13 mouse cellular contexts compared by ENCODE assay signal in the genomic region with DNA sequence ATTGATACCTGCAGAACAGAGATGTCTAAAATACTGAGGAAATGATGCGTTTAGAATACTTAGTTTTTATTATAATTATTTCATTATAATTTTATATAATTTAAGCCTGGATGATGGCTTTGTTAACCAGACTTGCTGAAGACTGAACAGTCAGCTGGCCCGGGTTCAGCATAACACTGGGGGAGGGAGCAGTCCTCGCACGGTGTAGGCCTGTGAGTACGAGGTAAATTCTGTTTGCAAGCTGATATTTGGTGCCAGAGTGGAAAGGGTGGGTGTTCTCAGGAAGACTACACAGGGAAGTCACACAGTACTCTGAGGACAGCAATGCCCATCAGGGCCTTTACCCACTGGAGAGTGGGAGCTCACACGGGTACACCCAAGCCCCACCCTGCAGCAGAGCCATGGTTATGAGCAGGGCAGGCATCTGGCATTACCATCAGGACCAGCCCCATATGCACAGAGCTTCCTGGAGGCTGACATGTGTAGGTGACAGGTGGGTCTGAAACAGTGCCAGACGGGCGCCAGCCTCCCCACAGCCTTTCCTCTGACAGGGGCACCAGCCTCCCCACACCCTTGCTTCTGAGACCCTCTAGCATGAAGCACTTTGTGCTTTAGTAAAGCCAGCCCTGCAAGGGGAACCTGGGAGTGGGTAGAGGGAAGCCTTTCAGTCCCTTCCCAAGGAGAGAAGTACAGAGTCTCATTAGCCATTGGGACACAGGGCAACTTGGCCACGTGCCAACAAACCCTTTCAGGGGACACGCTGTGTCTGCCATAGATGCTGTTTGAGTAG. TPM values are rescaled to one million over a fixed set of nuclear protein-coding genes. Genes with fewer than 3 reads are reported as not detected.
DNase-seq lines count a peak whose midpoint lies in the region; ATAC-seq and TF ChIP-seq lines count a peak whose summit lies in the region.
"Had no signal": no experiment of that assay in that cellular context is flagged by ENCODE, and none has a peak within 500 bp of the region (broad histone marks: within the 10 kb centered on the region; RNA-seq: fewer than 3 reads in every experiment).

No protein-coding gene starts in this region.

- intact Hi-C loops in left cerebral cortex, postnatal 4 days (cut with DNase I), result no loop called here

- no peak overlapping the region for H3K4me2 ChIP-seq in hindbrain, postnatal 0 days (ENCODE audit: low read depth, low read length)
- no peak overlapping the region for H3K4me2 ChIP-seq in intestine, embryonic 16.5 days (ENCODE audit: low read depth, low read length)
- H3K4me2 ChIP-seq: intestine, embryonic 15.5 days; stomach, embryonic 15.5 days had no signal

- H3K4me3 ChIP-seq in hindbrain, postnatal 0 days (ENCODE audit: low read length), result no peak overlapping the region
- H3K4me3 ChIP-seq in intestine, embryonic 16.5 days (ENCODE audit: low read length), result no peak overlapping the region
- H3K4me3 ChIP-seq: intestine, embryonic 15.5 days; stomach, embryonic 15.5 days had no signal

- peak; percentile 72 for DNase-seq in left cerebral cortex, postnatal 4 days
- DNase-seq in left cerebral cortex, adult 8-10 months (ENCODE audit: low spot score in 2 of 2), result no peak
- peak; percentile 85 for DNase-seq in brain, embryonic 14.5 days (ENCODE audit: low read depth)
- DNase-seq in cerebellum, adult 9-10 months, result peak; percentile 71
- peak; percentile 61 for DNase-seq in hindbrain, postnatal 0 days (ENCODE audit: low spot score)
- DNase-seq in heart, postnatal 4 days, result no peak
- DNase-seq: adrenal gland, postnatal 14 days; right cerebral cortex, postnatal 25 days had no signal

- TF ChIP-seq POLR2A in brain, embryonic 14.5 days (IDR thresholded peaks at IDR 0.05; ENCODE audit: borderline replicate concordance, extremely low read depth, insufficient read depth, insufficient read length, poor library complexity, severe bottlenecking), result no peak

- H3K36me3 ChIP-seq in hindbrain, postnatal 0 days (ENCODE audit: insufficient read depth, low read length), result no peaks in the 10 kb centered on the region
- H3K36me3 ChIP-seq in intestine, embryonic 16.5 days (ENCODE audit: control insufficient read depth, insufficient read depth, low read length), result no peaks in the 10 kb centered on the region
- H3K36me3 ChIP-seq: intestine, embryonic 15.5 days; stomach, embryonic 15.5 days had no signal

- no peaks in the 10 kb centered on the region for H3K9me3 ChIP-seq in hindbrain, postnatal 0 days (ENCODE audit: low read length)
- H3K9me3 ChIP-seq in intestine, embryonic 16.5 days (ENCODE audit: control insufficient read depth, low read length), result no peaks in the 10 kb centered on the region
- H3K9me3 ChIP-seq: intestine, embryonic 15.5 days; stomach, embryonic 15.5 days had no signal

- no peak overlapping the region for H3K27ac ChIP-seq in hindbrain, postnatal 0 days
- H3K27ac ChIP-seq in intestine, embryonic 16.5 days (ENCODE audit: low read length), result no peak overlapping the region
- H3K27ac ChIP-seq: intestine, embryonic 15.5 days; liver, embryonic 14.5 days; macrophage; stomach, embryonic 15.5 days had no signal

- ATAC-seq in hindbrain, postnatal 0 days, result no peak
- ATAC-seq in intestine, embryonic 16.5 days, result no peak
- ATAC-seq: intestine, embryonic 15.5 days had no signal

- 0 out of 2 replicates have a peak overlapping the region, but pooled peaks have one; percentile 5 for H3K9ac ChIP-seq in hindbrain, postnatal 0 days (replicated peaks; ENCODE audit: low read length)
- no peak overlapping the region for H3K9ac ChIP-seq in intestine, embryonic 16.5 days (ENCODE audit: low read depth, low read length)
- H3K9ac ChIP-seq: intestine, embryonic 15.5 days; liver, embryonic 14.5 days; stomach, embryonic 15.5 days had no signal

- no peak for TF ChIP-seq CTCF in brain, embryonic 14.5 days (IDR thresholded peaks at IDR 0.05; ENCODE audit: borderline replicate concordance, extremely low read depth, insufficient read depth, insufficient read length)
- TF ChIP-seq CTCF in hindbrain, postnatal 0 days (IDR thresholded peaks at IDR 0.05; ENCODE audit: low read depth), result no peak

- WGBS in hindbrain, postnatal 0 days, result 42% methylated on average over 10 of the region's 10 CpGs
- WGBS in intestine, embryonic 16.5 days, result 56% methylated on average over 10 of the region's 10 CpGs

- no peaks in the 10 kb centered on the region for H3K27me3 ChIP-seq in hindbrain, postnatal 0 days (ENCODE audit: insufficient read depth, low read length)
- H3K27me3 ChIP-seq in intestine, embryonic 16.5 days (replicated peaks; ENCODE audit: control insufficient read depth, insufficient read depth, low read length), result peaks cover 57% of the 10 kb centered on the region

- H3K4me1 ChIP-seq in hindbrain, postnatal 0 days (ENCODE audit: insufficient read depth, low read length), result peaks cover 33% of the 10 kb centered on the region
- H3K4me1 ChIP-seq in intestine, embryonic 16.5 days (ENCODE audit: control insufficient read depth, insufficient read depth, low read length), result peaks cover 36% of the 10 kb centered on the region

RNA-seq across cellular contexts. Expression of a gene that starts 3.2 kb away (rescaled TPM):
- total RNA-seq in left cerebral cortex, postnatal 4 days (2021), result 10 to 100 TPM; 15.7 to 19.7 TPM
- 100 to 1,000 TPM; 185 to 209 (median 199) TPM for total RNA-seq in left cerebral cortex, adult 8-10 months (2022)
- 9.2 and 14.7 TPM in 2 replicates for polyA plus RNA-seq in brain, embryonic 14.5 days (2012; rRNA removed)
- 27.0 and 29.0 TPM in 2 replicates for total RNA-seq in hindbrain, postnatal 0 days (2014; rRNA removed)
- polyA plus RNA-seq in hindbrain, postnatal 0 days (2015; fragmentation: Nextera tagmentation; extraction: Ambion mirVana), result 9.4 and 10.1 TPM in 2 replicates
- under 1 TPM; 0.50 to 0.74 TPM for total RNA-seq in heart, postnatal 4 days (2021)
- polyA plus RNA-seq in intestine, embryonic 16.5 days (2015; fragmentation: Nextera tagmentation; extraction: Ambion mirVana), result 0.56 and 0.65 TPM in 2 replicates
- polyA plus RNA-seq: liver, embryonic 14.5 days had no signal

RNA-seq across cellular contexts. Expression of a gene that starts 52.0 kb away (rescaled TPM):
- total RNA-seq in left cerebral cortex, postnatal 4 days (2021), result 10 to 100 TPM; 57.1 to 58.0 TPM
- total RNA-seq in left cerebral cortex, adult 8-10 months (2022), result 10 to 100 TPM; 57.5 to 65.0 (median 61.0) TPM
- polyA plus RNA-seq in brain, embryonic 14.5 days (2012; rRNA removed), result 23.4 and 34.4 TPM in 2 replicates
- 60.8 and 69.0 TPM in 2 replicates for total RNA-seq in hindbrain, postnatal 0 days (2014; rRNA removed)
- polyA plus RNA-seq in hindbrain, postnatal 0 days (2015; fragmentation: Nextera tagmentation; extraction: Ambion mirVana), result 8.6 and 8.7 TPM in 2 replicates
- total RNA-seq in heart, postnatal 4 days (2021), result 10 to 100 TPM; 44.2 to 45.6 TPM
- polyA plus RNA-seq in intestine, embryonic 16.5 days (2015; fragmentation: Nextera tagmentation; extraction: Ambion mirVana), result 5.2 and 5.9 TPM in 2 replicates

RNA-seq across cellular contexts. Expression of a gene that starts 59.6 kb away (rescaled TPM):
- total RNA-seq in left cerebral cortex, postnatal 4 days (2021), result 10 to 100 TPM; 28.8 to 29.1 TPM
- 10 to 100 TPM; 27.8 to 35.2 (median 32.8) TPM for total RNA-seq in left cerebral cortex, adult 8-10 months (2022)
- 33.8 and 34.1 TPM in 2 replicates for polyA plus RNA-seq in brain, embryonic 14.5 days (2012; rRNA removed)
- total RNA-seq in hindbrain, postnatal 0 days (2014; rRNA removed), result 39.9 and 50.5 TPM in 2 replicates
- polyA plus RNA-seq in hindbrain, postnatal 0 days (2015; fragmentation: Nextera tagmentation; extraction: Ambion mirVana), result 12.8 and 13.4 TPM in 2 replicates
- 10 to 100 TPM; 15.7 to 17.4 TPM for total RNA-seq in heart, postnatal 4 days (2021)
- polyA plus RNA-seq in intestine, embryonic 16.5 days (2015; fragmentation: Nextera tagmentation; extraction: Ambion mirVana), result 15.1 and 15.2 TPM in 2 replicates

Comparison
In these comparisons a context has a peak if more than half of its experiments do, and no peak if none do; other contexts are left out.
1. DNase-seq: peak in left cerebral cortex, postnatal 4 days (single experiment), brain, embryonic 14.5 days (single experiment), cerebellum, adult 9-10 months (single experiment) and hindbrain, postnatal 0 days (single experiment); none in left cerebral cortex, adult 8-10 months (0 of 2) and heart, postnatal 4 days (single experiment).
2. RNA of a gene that starts 3.2 kb away (total RNA-seq): 185 to 209 TPM in left cerebral cortex, adult 8-10 months, 27.0 to 29.0 TPM in hindbrain, postnatal 0 days and 15.7 to 19.7 TPM in left cerebral cortex, postnatal 4 days; 0.50 to 0.74 TPM in heart, postnatal 4 days; every median in the first group is over 4 times any median in the second.